Mouse (Mus musculus) kidney, embryonic 14.5 days (tissue): ENCODE results near the gene Col26a1. TPM values are rescaled to one million over a fixed set of nuclear protein-coding genes. Genes with fewer than 3 reads are reported as not detected.

Experiments used
- ATAC-seq: fragments of 200-750 bp; cut with Nextera tagmentation; 2 replicates; pipeline ENCODE4 v1.8.0; 2017; ENCODE audit warnings: moderate number of reproducible peaks, mild to moderate bottlenecking, moderate TSS enrichment, moderate library complexity; ENCODE audit not compliant: low FRiP score, low TSS enrichment
- H3K27ac ChIP-seq: fragments of 300-500 bp; sonication (generic); 2 replicates; pipeline ENCODE4 v1.5.1; 2014; ENCODE audit warnings: low read depth, mild to moderate bottlenecking, low read length, moderate library complexity, mixed read lengths
- H3K27me3 ChIP-seq: fragments of 300-500 bp; sonication (generic); 2 replicates; pipeline ENCODE4 v1.6.1; 2014; ENCODE audit warnings: mild to moderate bottlenecking, low read length; ENCODE audit not compliant: control insufficient read depth, insufficient read depth
- H3K36me3 ChIP-seq: fragments of 300-500 bp; sonication (generic); 2 replicates; pipeline ENCODE4 v1.6.1; 2014; ENCODE audit warnings: low read length, mixed read lengths; ENCODE audit not compliant: control insufficient read depth, insufficient read depth
- H3K4me1 ChIP-seq: fragments of 300-500 bp; sonication (generic); 2 replicates; pipeline ENCODE4 v1.6.1; 2014; ENCODE audit warnings: low read length, mixed read lengths; ENCODE audit not compliant: control insufficient read depth, insufficient read depth
- H3K4me2 ChIP-seq: fragments of 300-500 bp; sonication (generic); replicated peaks from 2 replicates; pipeline ENCODE4 v1.6.1; 2014; ENCODE audit warnings: low read depth, mild to moderate bottlenecking, low read length
- H3K4me3 ChIP-seq: fragments of 300-500 bp; sonication (generic); 2 replicates; pipeline ENCODE4 v1.5.1; 2014; ENCODE audit warnings: mild to moderate bottlenecking, low read length
- H3K9ac ChIP-seq: fragments of 300-500 bp; sonication (generic); 2 replicates; pipeline ENCODE4 v1.6.1; 2014; ENCODE audit warnings: low read depth, mild to moderate bottlenecking, low read length, moderate library complexity
- H3K9me3 ChIP-seq: fragments of 300-500 bp; sonication (generic); 2 replicates; pipeline ENCODE4 v1.6.1; 2016; ENCODE audit warnings: low read length; ENCODE audit not compliant: control insufficient read depth
- WGBS: fragments of 180-500 bp; shearing (Covaris S2); extraction: QIAGEN DNeasy Blood & Tissue Kit; methylation state at CpG from one replicate; pipeline ENCODE4 v1.1.7; 2014; 5-methylcytosine and 5-hydroxymethylcytosine counted together
- polyA plus RNA-seq: library from polyadenylated mRNA; unstranded; fragments of >200 nt; fragmentation: Nextera tagmentation; extraction: Ambion mirVana; gene quantifications from 2 replicates; pipeline ENCODE4 v1.2.1, GENCODE M21; 2014

Col26a1 gene
- 37.5 and 44.0 TPM in 2 replicates for polyA plus RNA-seq

DNA sequence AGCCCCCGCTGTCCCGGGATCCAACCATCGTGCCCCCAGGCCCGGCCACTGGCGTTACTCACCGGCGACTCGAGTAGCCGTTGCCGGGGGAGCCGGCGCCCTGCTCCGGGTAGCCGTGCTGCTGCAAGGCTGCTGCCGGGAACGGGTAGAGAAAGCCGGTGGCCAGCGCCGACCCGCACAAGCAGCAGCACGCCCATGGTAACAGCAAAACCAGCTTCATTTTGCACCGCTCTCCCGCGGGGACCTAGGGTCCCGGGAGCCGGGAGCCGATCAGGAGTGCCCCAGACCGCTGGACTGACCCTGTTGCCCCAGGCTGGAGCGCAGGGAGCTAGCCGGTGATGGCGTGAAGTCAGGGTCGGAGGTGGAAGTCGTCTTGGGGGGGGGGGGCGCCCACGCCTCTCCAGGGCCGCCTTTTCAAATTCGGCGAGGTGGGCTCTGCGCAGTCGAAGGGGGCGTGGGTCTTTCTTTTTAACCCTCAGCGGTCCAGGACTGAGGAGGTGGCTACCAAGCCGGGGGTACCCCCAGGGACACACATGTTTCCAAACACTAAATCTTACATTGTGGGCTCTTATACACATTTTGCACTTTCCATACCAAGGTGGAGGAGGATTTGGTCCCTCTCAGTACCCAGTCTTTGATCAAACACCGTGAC, at the start of gene Col26a1:
Gene Col26a1 (minus strand): TSS at position 422 of the 652 bp plus-strand sequence.
- under 1% methylated on average over 43 of the region's 44 CpGs for WGBS
- peak; percentile 56 for ATAC-seq
- H3K27ac ChIP-seq = peak within 1 kb of the TSS; percentile 70
- no peaks in the 10 kb centered on the region for H3K36me3 ChIP-seq
- peak within 1 kb of the TSS; percentile 63 for H3K4me3 ChIP-seq
- H3K27me3 ChIP-seq = no peaks in the 10 kb centered on the region
- no peaks in the 10 kb centered on the region for H3K9me3 ChIP-seq
- H3K4me1 ChIP-seq = peaks cover 21% of the 10 kb centered on the region
- H3K4me2 ChIP-seq = peak within 1 kb of the TSS; percentile 70
- peak within 1 kb of the TSS; percentile 80 for H3K9ac ChIP-seq

GRCm38 (mm10) chr5:136931896-136932295, 48.9 kb upstream of the Col26a1 start:
- H3K27ac ChIP-seq = no peak overlapping the region
- 81% methylated on average over 14 of the region's 14 CpGs for WGBS
- no peak overlapping the region for H3K4me2 ChIP-seq
- H3K4me3 ChIP-seq = no peak overlapping the region
- no peaks in the 10 kb centered on the region; the same call in 1 of the 2 replicates for H3K36me3 ChIP-seq
- ATAC-seq = no peak
- no peaks in the 10 kb centered on the region for H3K27me3 ChIP-seq
- no peaks in the 10 kb centered on the region for H3K4me1 ChIP-seq
- H3K9ac ChIP-seq = no peak overlapping the region
- no peaks in the 10 kb centered on the region for H3K9me3 ChIP-seq

DNA sequence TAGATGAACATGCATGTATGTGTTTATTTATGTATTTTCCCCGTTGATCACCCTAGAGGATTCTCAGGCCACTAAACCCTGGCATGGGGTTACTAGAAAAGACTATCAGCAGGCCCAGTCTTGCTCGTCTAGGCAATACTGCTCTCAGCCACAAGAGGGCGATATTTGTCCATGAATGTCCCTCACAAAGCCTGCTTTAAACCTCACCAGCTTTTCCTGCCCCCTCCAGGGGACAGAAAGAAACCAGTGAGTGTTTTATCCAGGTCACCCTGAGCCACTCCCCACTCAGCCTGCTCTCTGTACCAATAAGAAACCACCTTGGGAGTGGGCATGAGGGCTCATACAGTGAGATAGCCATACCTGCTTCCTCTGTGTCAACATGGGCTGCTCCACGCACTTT, 46.1 kb upstream of the Col26a1 start:
- Histone ChIP-seq H3K4me3 (no peak overlapping the region), H3K27ac (no peak overlapping the region), H3K36me3 (no peaks in the 10 kb centered on the region; the same call in 1 of the 2 replicates), H3K27me3 (no peaks in the 10 kb centered on the region), H3K9me3 (no peaks in the 10 kb centered on the region), H3K4me2 (no peak overlapping the region), H3K9ac (no peak overlapping the region), H3K4me1 (no peaks in the 10 kb centered on the region)
- WGBS = 23% methylated on average over 4 of the region's 4 CpGs
- peak; percentile 82 for ATAC-seq

GRCm38 (mm10) chr5:136923751-136924478, 40.9 kb upstream of the Col26a1 start:
- 71% methylated on average over 7 of the region's 7 CpGs for WGBS
- Histone ChIP-seq H3K9me3 (no peaks in the 10 kb centered on the region), H3K9ac (no peak overlapping the region), H3K4me3 (no peak overlapping the region), H3K4me1 (no peaks in the 10 kb centered on the region), H3K27me3 (no peaks in the 10 kb centered on the region), H3K36me3 (no peaks in the 10 kb centered on the region), H3K4me2 (no peak overlapping the region), H3K27ac (no peak overlapping the region)
- no peak for ATAC-seq

DNA sequence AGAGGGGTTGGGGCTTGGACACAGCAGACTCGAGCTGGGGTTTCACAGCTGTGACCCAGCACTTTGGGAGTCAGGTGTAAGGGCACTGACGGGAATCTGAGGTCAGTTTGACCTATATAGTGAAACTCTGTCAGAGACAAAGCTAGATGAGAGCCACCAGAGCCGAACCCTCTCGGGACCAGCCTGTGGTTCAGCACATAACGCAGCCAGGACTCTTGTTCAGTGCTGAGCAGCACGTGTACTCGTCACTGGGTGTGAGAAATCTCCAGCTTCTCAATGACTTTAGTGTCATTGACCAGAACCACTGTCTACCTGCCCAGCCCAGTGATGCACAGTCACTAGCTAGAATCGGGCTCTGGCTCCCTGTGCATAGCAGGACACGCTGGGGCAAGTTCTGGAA, 39.8 kb upstream of the Col26a1 start:
- ATAC-seq = no peak
- Histone ChIP-seq H3K4me1 (no peaks in the 10 kb centered on the region), H3K36me3 (no peaks in the 10 kb centered on the region), H3K27ac (no peak overlapping the region), H3K9ac (no peak overlapping the region), H3K4me2 (no peak overlapping the region), H3K4me3 (no peak overlapping the region), H3K27me3 (no peaks in the 10 kb centered on the region), H3K9me3 (no peaks in the 10 kb centered on the region)
- 81% methylated on average over 9 of the region's 9 CpGs for WGBS

- WGBS = 27% methylated on average over 16 of the region's 18 CpGs
- H3K27ac ChIP-seq = no peak overlapping the region
- H3K36me3 ChIP-seq = no peaks in the 10 kb centered on the region
- no peaks in the 10 kb centered on the region for H3K4me1 ChIP-seq
- ATAC-seq = 0 out of 2 replicates have a peak, but pooled peaks have one; percentile 5
- no peaks in the 10 kb centered on the region for H3K9me3 ChIP-seq
- H3K27me3 ChIP-seq = no peaks in the 10 kb centered on the region
- peak overlapping the region; percentile 70 for H3K9ac ChIP-seq
- peak overlapping the region; percentile 93 for H3K4me2 ChIP-seq
- peak overlapping the region; percentile 54 for H3K4me3 ChIP-seq
These were observed 36.7 kb upstream of the Col26a1 start for GRCm38 (mm10) chr5:136919546-136920301.

- Histone ChIP-seq H3K27ac (no peak overlapping the region), H3K4me1 (no peaks in the 10 kb centered on the region), H3K9me3 (no peaks in the 10 kb centered on the region), H3K4me2 (peak overlapping the region; percentile 93), H3K4me3 (peak overlapping the region; percentile 54), H3K36me3 (no peaks in the 10 kb centered on the region), H3K9ac (peak overlapping the region; percentile 70), H3K27me3 (no peaks in the 10 kb centered on the region)
- peak; percentile 89 for ATAC-seq
- 3% methylated on average over 38 of the region's 38 CpGs for WGBS
These were observed 35.9 kb upstream of the Col26a1 start for GRCm38 (mm10) chr5:136918655-136919472.

GRCm38 (mm10) chr5:136917613-136918242, 34.7 kb upstream of the Col26a1 start:
- Histone ChIP-seq H3K27me3 (no peaks in the 10 kb centered on the region), H3K4me2 (no peak overlapping the region), H3K4me3 (no peak overlapping the region), H3K36me3 (peaks cover 10% of the 10 kb centered on the region; the same call in 1 of the 2 replicates), H3K9ac (no peak overlapping the region), H3K9me3 (no peaks in the 10 kb centered on the region), H3K4me1 (no peaks in the 10 kb centered on the region), H3K27ac (no peak overlapping the region)
- no peak for ATAC-seq
- WGBS = 97% methylated on average over 8 of the region's 8 CpGs
